Mouse (Mus musculus) T-helper 17 cell (primary cell): ENCODE results near the gene 4930447F04Rik.

ENCODE experiments used
- in situ Hi-C, 2 experiments: fragments of 300-600 bp; cut with MboI, MseI; formaldehyde crosslinking; loops; 1 replicate in 1 of 2; 2 replicates in 1 of 2; pipeline ENCODE4 v1.15.1; 2025; ENCODE audit warnings: high pct_unique_total_duplicates in 2 of 2

The 4930447F04Rik gene

DNA sequence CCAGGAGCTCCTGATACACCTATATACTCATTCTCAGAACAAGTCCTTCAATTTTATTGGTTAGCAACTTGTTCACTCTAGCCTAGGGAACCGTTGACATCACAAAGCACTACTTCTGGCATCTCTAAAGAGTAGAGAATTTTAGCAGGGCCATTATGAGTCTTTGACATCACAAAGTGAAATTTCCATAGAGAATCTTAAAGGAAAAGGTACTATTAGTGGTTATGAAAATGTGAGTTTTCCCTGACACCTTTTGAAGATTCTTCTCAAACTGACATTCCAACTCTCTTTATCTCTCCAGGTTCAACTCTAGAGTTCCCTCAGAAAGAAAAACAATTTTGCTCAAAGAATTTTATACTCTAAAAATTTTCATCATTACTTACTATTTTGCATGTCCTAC is at the start of gene 4930447F04Rik:
TSS of gene 4930447F04Rik (minus strand) at position 101 of the 400 bp plus-strand sequence.
- in situ Hi-C loops = no loop called here
